Mouse (Mus musculus) kidney, embryonic 14.5 days (tissue): ENCODE data around the gene Nodal. TPM values are rescaled to one million over a fixed set of nuclear protein-coding genes. Genes with fewer than 3 reads are reported as not detected.
A peak's percentile ranks its signal among the peaks of the same experiment; 100 is the strongest.

ENCODE experiments used
- ATAC-seq: fragments of 200-750 bp; cut with Nextera tagmentation; 2 replicates; pipeline ENCODE4 v1.8.0; 2017; ENCODE audit warnings: moderate number of reproducible peaks, mild to moderate bottlenecking, moderate TSS enrichment, moderate library complexity; ENCODE audit not compliant: low FRiP score, low TSS enrichment
- H3K27ac ChIP-seq: fragments of 300-500 bp; sonication (generic); 2 replicates; pipeline ENCODE4 v1.5.1; 2014; ENCODE audit warnings: low read depth, mild to moderate bottlenecking, low read length, moderate library complexity, mixed read lengths
- H3K27me3 ChIP-seq: fragments of 300-500 bp; sonication (generic); 2 replicates; pipeline ENCODE4 v1.6.1; 2014; ENCODE audit warnings: mild to moderate bottlenecking, low read length; ENCODE audit not compliant: control insufficient read depth, insufficient read depth
- H3K36me3 ChIP-seq: fragments of 300-500 bp; sonication (generic); 2 replicates; pipeline ENCODE4 v1.6.1; 2014; ENCODE audit warnings: low read length, mixed read lengths; ENCODE audit not compliant: control insufficient read depth, insufficient read depth
- H3K4me1 ChIP-seq: fragments of 300-500 bp; sonication (generic); 2 replicates; pipeline ENCODE4 v1.6.1; 2014; ENCODE audit warnings: low read length, mixed read lengths; ENCODE audit not compliant: control insufficient read depth, insufficient read depth
- H3K4me2 ChIP-seq: fragments of 300-500 bp; sonication (generic); replicated peaks from 2 replicates; pipeline ENCODE4 v1.6.1; 2014; ENCODE audit warnings: low read depth, mild to moderate bottlenecking, low read length
- H3K4me3 ChIP-seq: fragments of 300-500 bp; sonication (generic); 2 replicates; pipeline ENCODE4 v1.5.1; 2014; ENCODE audit warnings: mild to moderate bottlenecking, low read length
- H3K9ac ChIP-seq: fragments of 300-500 bp; sonication (generic); 2 replicates; pipeline ENCODE4 v1.6.1; 2014; ENCODE audit warnings: low read depth, mild to moderate bottlenecking, low read length, moderate library complexity
- H3K9me3 ChIP-seq: fragments of 300-500 bp; sonication (generic); 2 replicates; pipeline ENCODE4 v1.6.1; 2016; ENCODE audit warnings: low read length; ENCODE audit not compliant: control insufficient read depth
- WGBS: fragments of 180-500 bp; shearing (Covaris S2); extraction: QIAGEN DNeasy Blood & Tissue Kit; methylation state at CpG from one replicate; pipeline ENCODE4 v1.1.7; 2014; 5-methylcytosine and 5-hydroxymethylcytosine counted together
- polyA plus RNA-seq: library from polyadenylated mRNA; unstranded; fragments of >200 nt; fragmentation: Nextera tagmentation; extraction: Ambion mirVana; gene quantifications from 2 replicates; pipeline ENCODE4 v1.2.1, GENCODE M21; 2014

The Nodal gene
- polyA plus RNA-seq, 1 experiment from 2014 or later: 0.30 TPM

DNA sequence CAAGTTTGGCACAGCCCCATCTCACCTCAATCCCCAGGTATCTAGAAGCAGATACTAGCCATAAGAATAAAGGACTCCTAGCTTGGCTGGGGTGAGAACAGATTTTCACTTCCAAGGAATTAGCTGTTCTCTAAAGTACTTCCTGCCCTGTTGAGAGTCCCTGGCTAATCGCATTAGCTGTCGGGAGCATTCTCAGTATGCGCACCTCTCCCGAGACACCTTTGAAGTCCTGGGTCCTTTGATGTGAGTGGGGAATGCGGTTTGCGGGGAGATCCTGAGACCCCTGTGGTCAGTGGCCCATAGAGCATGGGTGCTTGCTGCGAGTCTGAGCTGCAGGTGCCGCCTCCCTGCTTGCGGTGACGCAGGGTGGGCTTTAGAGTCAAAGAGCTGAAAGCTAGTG, 11.8 kb upstream of the Nodal start:
- H3K4me1 ChIP-seq: 0 out of 2 replicates have a peak, but pooled peaks cover 3% of the 10 kb centered on the region
- no peaks in the 10 kb centered on the region; the same call in 1 of the 2 replicates for H3K27me3 ChIP-seq
- no peaks in the 10 kb centered on the region for H3K36me3 ChIP-seq
- H3K4me3 ChIP-seq: no peak overlapping the region
- no peak overlapping the region for H3K9ac ChIP-seq
- ATAC-seq: no peak
- H3K9me3 ChIP-seq: no peaks in the 10 kb centered on the region
- H3K27ac ChIP-seq: no peak overlapping the region
- WGBS: 8% methylated on average over 10 of the region's 10 CpGs
- H3K4me2 ChIP-seq: no peak overlapping the region

DNA sequence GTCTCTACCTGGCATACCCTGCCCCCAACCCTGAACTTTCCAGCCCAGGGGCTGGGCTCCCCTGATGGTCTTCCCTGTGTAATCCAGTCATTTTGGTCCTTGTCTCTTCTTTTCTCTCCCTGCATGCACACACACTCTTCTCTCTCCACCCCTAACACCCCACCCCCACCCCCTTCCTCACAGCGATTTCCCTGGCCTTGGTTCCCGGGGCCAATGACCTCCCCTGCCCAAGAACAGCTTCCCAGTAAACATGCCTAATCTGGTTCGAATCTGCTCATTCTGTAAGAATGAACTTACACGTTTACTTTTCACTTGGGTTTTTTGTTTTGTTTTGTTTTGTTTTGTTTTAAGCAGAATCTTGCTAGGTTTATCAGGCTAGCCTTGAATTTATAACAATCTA, 8.0 kb upstream of the Nodal start:
- Histone ChIP-seq H3K9ac (no peak overlapping the region), H3K4me1 (0 out of 2 replicates have a peak, but pooled peaks cover 3% of the 10 kb centered on the region), H3K27ac (no peak overlapping the region), H3K4me2 (no peak overlapping the region), H3K27me3 (no peaks in the 10 kb centered on the region; the same call in 1 of the 2 replicates), H3K9me3 (no peaks in the 10 kb centered on the region), H3K4me3 (no peak overlapping the region), H3K36me3 (no peaks in the 10 kb centered on the region)
- WGBS: 5% methylated on average over 4 of the region's 4 CpGs
- ATAC-seq: no peak

DNA sequence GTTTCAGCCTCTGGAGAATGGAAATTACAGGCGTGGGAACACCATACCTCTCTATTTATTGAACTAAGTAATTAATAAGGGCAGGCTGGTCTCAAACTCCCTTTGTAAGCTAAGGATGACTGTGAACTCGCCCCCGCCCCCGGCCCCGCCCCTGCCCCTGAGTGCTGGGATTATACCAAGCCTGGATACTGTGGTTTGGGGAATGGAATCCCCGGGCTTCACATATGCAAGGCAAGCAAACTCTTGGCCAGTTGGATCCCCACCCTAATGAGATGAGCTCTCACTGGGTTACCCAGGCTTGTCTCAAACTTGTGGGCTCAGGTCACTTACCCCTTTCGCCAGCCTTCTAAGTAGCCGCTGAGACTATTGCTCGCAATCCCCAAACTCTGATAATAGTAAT, 7.6 kb upstream of the Nodal start:
- Histone ChIP-seq H3K36me3 (no peaks in the 10 kb centered on the region), H3K4me3 (no peak overlapping the region), H3K27me3 (no peaks in the 10 kb centered on the region; the same call in 1 of the 2 replicates), H3K9me3 (no peaks in the 10 kb centered on the region), H3K4me2 (no peak overlapping the region), H3K4me1 (0 out of 2 replicates have a peak, but pooled peaks cover 3% of the 10 kb centered on the region), H3K9ac (no peak overlapping the region), H3K27ac (no peak overlapping the region)
- ATAC-seq: no peak
- 42% methylated on average over 9 of the region's 9 CpGs for WGBS

DNA sequence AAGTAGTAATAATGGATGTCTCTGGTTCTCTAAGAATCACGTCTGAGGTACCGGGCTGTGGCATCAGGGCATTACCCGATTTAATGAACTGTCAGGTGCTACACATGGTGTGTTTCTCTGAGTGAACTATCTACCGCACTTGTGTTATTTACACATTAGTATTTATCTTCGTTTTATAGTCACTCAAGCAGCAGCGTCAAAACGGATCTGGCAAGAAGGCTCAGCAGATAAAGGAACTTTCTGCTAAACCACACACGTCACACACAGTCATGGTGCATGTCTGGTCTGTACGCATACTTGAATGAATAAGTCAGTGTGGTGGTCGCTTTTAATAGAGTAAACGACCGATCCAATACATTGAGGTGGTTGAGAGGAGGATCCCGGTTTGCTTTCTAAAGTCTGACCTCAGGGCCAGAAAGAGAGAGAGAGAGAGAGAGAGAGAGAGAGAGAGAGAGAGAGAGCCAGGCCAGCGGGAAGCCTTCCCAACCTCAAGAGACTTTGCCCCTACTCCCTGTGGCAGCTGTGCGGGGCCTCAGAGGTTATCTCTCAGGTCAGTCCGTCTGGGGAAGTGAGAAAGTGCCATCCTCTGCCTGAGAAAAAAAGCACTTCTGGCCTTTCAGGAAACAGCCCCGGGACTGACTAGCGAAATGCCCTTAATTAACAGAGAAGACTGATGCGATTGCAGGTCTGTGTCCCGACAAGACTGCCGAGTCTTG, 4.7 kb upstream of the Nodal start:
- no peaks in the 10 kb centered on the region for H3K36me3 ChIP-seq
- WGBS: 37% methylated on average over 21 of the region's 21 CpGs
- no peak overlapping the region for H3K4me2 ChIP-seq
- H3K4me3 ChIP-seq: no peak overlapping the region
- H3K9ac ChIP-seq: no peak overlapping the region
- H3K27me3 ChIP-seq: peaks cover 24% of the 10 kb centered on the region
- H3K9me3 ChIP-seq: no peaks in the 10 kb centered on the region
- 0 out of 2 replicates have a peak, but pooled peaks cover 3% of the 10 kb centered on the region for H3K4me1 ChIP-seq
- H3K27ac ChIP-seq: no peak overlapping the region
- no peak for ATAC-seq

DNA sequence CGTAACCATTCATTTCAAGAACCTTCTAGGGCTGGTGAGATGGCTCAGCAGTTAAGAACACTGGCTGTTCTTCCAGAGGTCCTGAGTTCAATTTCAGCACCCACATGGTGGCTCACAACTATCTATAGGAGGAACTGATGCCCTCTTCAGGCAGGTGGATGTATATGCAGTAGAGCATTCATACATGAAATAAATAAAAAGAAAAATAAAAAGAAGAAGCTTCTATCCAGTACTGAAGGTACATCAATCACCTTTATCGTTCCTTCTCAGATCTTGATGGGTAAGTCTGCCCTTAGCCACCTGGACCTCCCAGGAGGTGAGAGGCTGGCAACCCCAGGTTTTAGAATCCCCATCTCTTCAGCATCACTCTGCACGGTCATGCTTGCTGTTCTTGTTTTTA, 2.5 kb upstream of the Nodal start:
- Histone ChIP-seq H3K9me3 (no peaks in the 10 kb centered on the region), H3K4me1 (no peaks in the 10 kb centered on the region), H3K27me3 (peaks cover 46% of the 10 kb centered on the region), H3K27ac (no peak overlapping the region), H3K9ac (no peak overlapping the region), H3K4me2 (no peak overlapping the region), H3K36me3 (no peaks in the 10 kb centered on the region), H3K4me3 (no peak overlapping the region)
- no peak for ATAC-seq
- WGBS: 63% methylated on average over 3 of the region's 3 CpGs

DNA sequence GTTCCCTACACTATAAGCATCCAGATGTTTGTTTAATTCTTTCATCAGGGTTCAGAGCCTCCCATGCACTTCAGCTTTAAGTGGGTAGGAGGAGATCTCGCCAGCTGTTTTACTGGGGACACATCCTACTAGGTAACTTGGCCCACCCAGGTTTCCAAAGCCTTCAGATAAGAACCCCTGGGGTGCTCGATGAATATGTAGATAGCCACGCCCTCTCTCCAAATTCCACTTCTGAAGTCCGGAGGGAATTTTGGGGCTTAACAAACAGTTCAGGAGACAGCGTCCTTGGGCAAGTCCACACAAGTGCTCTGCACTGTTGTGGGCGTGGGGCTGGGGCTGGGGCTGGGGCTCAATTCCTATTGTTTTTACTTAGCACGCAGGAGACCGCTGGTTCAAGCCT, 1.9 kb upstream of the Nodal start:
- H3K27me3 ChIP-seq: peaks cover 48% of the 10 kb centered on the region
- no peaks in the 10 kb centered on the region for H3K9me3 ChIP-seq
- 15% methylated on average over 8 of the region's 8 CpGs for WGBS
- no peak overlapping the region for H3K27ac ChIP-seq
- no peaks in the 10 kb centered on the region for H3K36me3 ChIP-seq
- H3K4me3 ChIP-seq: no peak overlapping the region
- no peak for ATAC-seq
- no peak overlapping the region for H3K4me2 ChIP-seq
- no peaks in the 10 kb centered on the region for H3K4me1 ChIP-seq
- no peak overlapping the region for H3K9ac ChIP-seq

DNA sequence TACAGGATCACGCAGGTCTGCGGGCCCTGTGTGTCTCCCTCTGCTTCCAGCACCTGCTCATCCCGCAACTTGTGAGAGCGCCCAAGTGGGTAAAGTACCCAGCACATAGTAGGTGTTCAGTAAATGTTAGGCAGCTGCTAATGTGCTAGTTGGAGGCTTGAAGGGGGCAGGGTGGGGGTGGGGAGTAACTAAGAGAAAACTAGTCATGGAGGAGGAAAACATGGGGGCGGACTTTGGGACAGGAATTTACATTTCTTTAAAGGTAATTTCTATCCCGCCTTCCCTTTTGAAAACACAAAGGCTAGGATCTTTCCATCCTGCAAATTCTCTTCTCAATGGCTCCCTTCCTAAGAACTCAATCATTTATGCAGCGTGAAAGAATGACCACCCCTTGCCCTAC, 1.2 kb upstream of the Nodal start:
- Histone ChIP-seq H3K4me1 (no peaks in the 10 kb centered on the region), H3K36me3 (no peaks in the 10 kb centered on the region), H3K4me3 (no peak overlapping the region), H3K27ac (no peak overlapping the region), H3K4me2 (no peak overlapping the region), H3K27me3 (peaks cover 48% of the 10 kb centered on the region), H3K9me3 (no peaks in the 10 kb centered on the region), H3K9ac (no peak overlapping the region)
- 26% methylated on average over 7 of the region's 7 CpGs for WGBS
- ATAC-seq: no peak

DNA sequence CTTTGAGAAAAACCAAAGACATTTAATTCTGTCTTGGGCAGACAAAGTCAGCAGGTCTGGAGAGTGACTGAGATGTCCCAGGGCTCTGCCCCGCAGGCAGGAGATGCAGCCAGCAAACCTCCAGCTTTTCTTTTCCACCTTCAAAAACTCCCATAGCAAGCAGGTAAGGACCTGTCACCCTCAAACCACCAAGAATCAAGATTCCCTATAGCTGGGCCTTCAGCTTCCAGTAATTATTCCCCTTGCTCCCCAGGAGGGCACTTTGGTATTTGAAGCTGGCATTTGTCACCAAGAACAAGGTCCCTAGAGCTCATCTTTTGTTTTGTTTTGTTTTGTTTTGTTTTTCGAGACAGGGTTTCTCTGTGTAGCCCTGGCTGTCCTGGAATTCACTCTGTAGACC, 726 bp upstream of the Nodal start:
- no peak overlapping the region for H3K4me3 ChIP-seq
- H3K36me3 ChIP-seq: no peaks in the 10 kb centered on the region
- H3K4me2 ChIP-seq: no peak overlapping the region
- 44% methylated on average over 2 of the region's 2 CpGs for WGBS
- H3K27ac ChIP-seq: no peak overlapping the region
- no peaks in the 10 kb centered on the region for H3K9me3 ChIP-seq
- peaks cover 48% of the 10 kb centered on the region for H3K27me3 ChIP-seq
- no peaks in the 10 kb centered on the region for H3K4me1 ChIP-seq
- ATAC-seq: no peak
- no peak overlapping the region for H3K9ac ChIP-seq

DNA sequence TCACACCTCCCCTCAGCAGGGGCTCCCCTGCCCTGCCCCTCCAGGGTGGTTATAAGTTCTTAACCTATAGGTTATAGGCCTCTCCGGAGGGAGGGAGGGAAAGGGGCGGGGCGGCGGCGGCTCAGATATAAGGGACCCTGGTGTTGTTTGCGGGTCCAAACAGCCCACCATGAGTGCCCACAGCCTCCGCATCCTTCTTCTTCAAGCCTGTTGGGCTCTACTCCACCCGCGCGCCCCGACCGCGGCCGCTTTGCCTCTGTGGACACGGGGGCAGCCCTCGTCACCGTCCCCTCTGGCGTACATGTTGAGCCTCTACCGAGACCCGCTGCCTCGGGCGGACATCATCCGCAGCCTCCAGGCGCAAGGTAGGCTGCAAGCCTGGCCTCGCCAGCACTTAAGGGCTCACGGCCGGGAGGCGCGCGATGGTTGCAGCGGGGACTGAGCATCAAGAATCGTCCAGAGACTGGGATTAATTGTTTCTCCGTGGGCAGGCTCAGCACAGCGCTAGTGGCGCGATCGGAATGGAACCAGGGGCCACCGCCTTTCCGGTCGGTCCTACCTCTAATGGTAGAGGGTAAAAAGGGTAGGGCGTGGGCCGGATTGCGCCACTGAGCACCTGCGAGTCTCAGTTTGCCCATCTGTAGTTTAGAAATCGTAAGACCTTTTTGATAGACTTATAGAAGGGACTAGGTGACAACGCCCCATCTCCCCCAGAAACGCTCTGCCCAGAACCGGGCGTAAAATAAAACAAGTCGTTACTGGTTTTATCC, 544 bp downstream of the Nodal start:
- no peak overlapping the region for H3K27ac ChIP-seq
- 0 out of 2 replicates have a peak, but pooled peaks have one; percentile 18 for ATAC-seq
- peaks cover 48% of the 10 kb centered on the region for H3K27me3 ChIP-seq
- H3K4me2 ChIP-seq: peak overlapping the region; percentile 50
- no peak overlapping the region; the same call in 1 of the 2 replicates for H3K9ac ChIP-seq
- peak overlapping the region; percentile 36 for H3K4me3 ChIP-seq
- H3K9me3 ChIP-seq: no peaks in the 10 kb centered on the region
- no peaks in the 10 kb centered on the region for H3K4me1 ChIP-seq
- WGBS: 2% methylated on average over 48 of the region's 50 CpGs
- no peaks in the 10 kb centered on the region for H3K36me3 ChIP-seq
